8 mouse cellular contexts compared by ENCODE assay signal in the genomic region with DNA sequence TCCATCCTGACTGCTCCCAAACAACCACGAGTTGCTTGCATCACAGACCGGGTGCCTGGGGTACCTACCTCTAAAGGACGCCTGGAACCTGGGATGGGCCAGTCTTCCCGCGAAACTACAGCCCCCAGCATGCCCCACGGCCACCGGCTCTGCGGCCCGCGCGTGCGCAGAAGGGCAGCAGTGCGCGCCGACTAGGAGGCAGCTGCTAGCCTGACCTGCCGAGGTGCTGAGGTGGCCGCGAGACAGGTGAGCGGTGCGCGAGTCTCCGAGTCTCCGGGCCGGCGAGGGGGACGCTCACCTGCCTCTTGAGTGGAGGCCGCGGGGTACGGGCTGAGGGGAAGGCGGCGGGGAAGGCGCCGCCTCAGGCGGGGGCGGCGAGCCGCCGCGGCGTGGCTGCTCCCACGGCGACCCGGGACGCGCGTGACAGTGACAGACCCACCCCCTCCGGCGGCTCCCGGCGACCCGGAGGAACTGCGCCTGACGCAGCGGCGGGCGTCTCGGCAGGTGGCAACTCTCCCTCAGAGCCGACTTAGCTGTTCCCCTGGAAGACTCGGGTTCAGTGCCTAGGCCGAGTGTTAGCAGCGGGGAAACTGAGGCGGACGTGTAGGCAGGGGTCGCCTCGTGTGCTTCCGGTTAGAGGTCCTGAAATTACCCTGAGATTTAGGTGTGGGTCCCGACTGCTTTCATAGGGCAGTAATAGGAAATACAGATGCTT. TPM values are rescaled to one million over a fixed set of nuclear protein-coding genes. Genes with fewer than 3 reads are reported as not detected.
DNase-seq lines count a peak whose midpoint lies in the region; ATAC-seq and TF ChIP-seq lines count a peak whose summit lies in the region.

TSS of gene Sgsm3 (plus strand) at position 146 of the 715 bp plus-strand sequence.

- no peak for TF ChIP-seq RAD21 in MEL (IDR thresholded peaks at IDR 0.05; ENCODE audit: low read depth, low read length)

- H3K4me1 ChIP-seq in MEL (ENCODE audit: control insufficient read depth in 1 of 2, insufficient read depth in 2 of 2, low read length in 2 of 2) = peaks cover 13 to 21% of the 10 kb centered on the region in 2 experiments
- peaks cover 15% of the 10 kb centered on the region for H3K4me1 ChIP-seq in hindbrain, embryonic 10.5 days (replicated peaks)
- H3K4me1 ChIP-seq in lung, postnatal 0 days (ENCODE audit: insufficient read depth, low read depth, low read length) = peaks cover 5% of the 10 kb centered on the region; the same call in 1 of the 2 replicates

- ATAC-seq in frontal cortex, adult (ENCODE audit: low TSS enrichment) = peak; percentile 95
- ATAC-seq in lung, postnatal 0 days = peak; percentile 91

- H3K27me3 ChIP-seq in MEL (ENCODE audit: control insufficient read depth in 1 of 2, insufficient read depth in 2 of 2, low read length in 2 of 2) = no peaks in the 10 kb centered on the region
- H3K27me3 ChIP-seq in hindbrain, embryonic 10.5 days (ENCODE audit: insufficient read depth, poor library complexity, severe bottlenecking) = no peaks in the 10 kb centered on the region
- H3K27me3 ChIP-seq in lung, postnatal 0 days (replicated peaks; ENCODE audit: insufficient read depth, low read length) = no peaks in the 10 kb centered on the region

- peak; percentile 89 for DNase-seq in MEL (ENCODE audit: low read depth, low spot score)
- peak; percentile 88 for DNase-seq in cerebellum, adult 8-10 months
- peak; percentile 85 for DNase-seq in hindbrain, embryonic 10.5 days (ENCODE audit: low spot score)
- DNase-seq in layer of hippocampus, adult 9-11 months = peak; percentile 86
- peak; percentile 91 for DNase-seq in lung, postnatal 0 days (ENCODE audit: low spot score)
- peak; percentile 67 for DNase-seq in ovary, postnatal 14 days (ENCODE audit: low spot score)
- peak; percentile 90 for DNase-seq in thymus, postnatal 14 days

- H3K36me3 ChIP-seq in MEL (ENCODE audit: control insufficient read depth in 1 of 2, insufficient read depth in 2 of 2, low read length in 2 of 2) = peaks cover 0 to 34% of the 10 kb centered on the region in 2 experiments; a peak in 2 of 4 replicates
- H3K36me3 ChIP-seq in hindbrain, embryonic 10.5 days = no peaks in the 10 kb centered on the region
- H3K36me3 ChIP-seq in lung, postnatal 0 days (ENCODE audit: insufficient read depth, low read length) = no peaks in the 10 kb centered on the region

- H3K79me2 ChIP-seq in MEL (ENCODE audit: control insufficient read depth, insufficient read depth, low read length, poor library complexity) = peaks cover 7% of the 10 kb centered on the region

- H3K9me3 ChIP-seq in MEL (replicated peaks; ENCODE audit: insufficient read depth, low read length) = no peaks in the 10 kb centered on the region
- no peaks in the 10 kb centered on the region for H3K9me3 ChIP-seq in hindbrain, embryonic 10.5 days
- H3K9me3 ChIP-seq in lung, postnatal 0 days (ENCODE audit: low read length) = no peaks in the 10 kb centered on the region

- no peak for TF ChIP-seq CTCF in MEL (IDR thresholded peaks at IDR 0.05 in 2 of 3, conservative IDR thresholded peaks at IDR 0.05 in 1 of 3; ENCODE audit: control insufficient read depth in 1 of 3, insufficient read depth in 1 of 3, low read depth in 2 of 3, low read length in 3 of 3, poor library complexity in 1 of 3, severe bottlenecking in 1 of 3)
- no peak for TF ChIP-seq CTCF in lung, postnatal 0 days (IDR thresholded peaks at IDR 0.05)

- TF ChIP-seq POLR2A in MEL (IDR thresholded peaks at IDR 0.05; ENCODE audit: control insufficient read depth in 1 of 2, insufficient read depth in 1 of 2, low read depth in 1 of 2, low read length in 2 of 2, poor library complexity in 1 of 2) = peak; percentile 42 to 62; a peak in 2 of 4 replicates

- no peak within 1 kb of the TSS for H3K27ac ChIP-seq in MEL (ENCODE audit: control insufficient read depth, low read depth, low read length)
- H3K27ac ChIP-seq in hindbrain, embryonic 10.5 days = peak within 1 kb of the TSS; percentile 86
- peak within 1 kb of the TSS; percentile 82 for H3K27ac ChIP-seq in lung, postnatal 0 days (ENCODE audit: low read length)

- H3K4me2 ChIP-seq in lung, postnatal 0 days (replicated peaks; ENCODE audit: low read depth, low read length) = peak within 1 kb of the TSS; percentile 87

- no peak for TF ChIP-seq EP300 in MEL (IDR thresholded peaks at IDR 0.05; ENCODE audit: low read depth in 1 of 2, low read length in 2 of 2)
- no peak for TF ChIP-seq EP300 in lung, postnatal 0 days (IDR thresholded peaks at IDR 0.05)

- H3K4me3 ChIP-seq in MEL (ENCODE audit: control insufficient read depth in 1 of 2, insufficient read depth in 1 of 2, low read depth in 2 of 2, low read length in 2 of 2) = peak within 1 kb of the TSS; percentile 68 to 78
- peak within 1 kb of the TSS; percentile 91 for H3K4me3 ChIP-seq in hindbrain, embryonic 10.5 days
- peak within 1 kb of the TSS; percentile 84 for H3K4me3 ChIP-seq in lung, postnatal 0 days (ENCODE audit: low read depth, low read length)

- WGBS in hindbrain, embryonic 10.5 days = under 1% methylated on average over 67 of the region's 67 CpGs
- 4% methylated on average over 62 of the region's 67 CpGs for WGBS in lung, postnatal 0 days

- H3K9ac ChIP-seq in MEL (ENCODE audit: control insufficient read depth, low read depth, low read length, poor library complexity, severe bottlenecking) = peak within 1 kb of the TSS; percentile 77
- H3K9ac ChIP-seq in lung, postnatal 0 days (replicated peaks; ENCODE audit: low read depth) = peak within 1 kb of the TSS; percentile 72

TF ChIP-seq in MEL, 35 proteins besides CTCF, POLR2A, EP300 and RAD21 (continues in another document):
- no peak for TF ChIP-seq ZC3H11A (IDR thresholded peaks at IDR 0.05; ENCODE audit: low read depth, low read length)
- peak; percentile 97 for TF ChIP-seq HCFC1 (IDR thresholded peaks at IDR 0.05; ENCODE audit: low read depth, low read length)
- TF ChIP-seq TAL1 (IDR thresholded peaks at IDR 0.05; ENCODE audit: low read length) = no peak
- no peak for TF ChIP-seq E2F4 (IDR thresholded peaks at IDR 0.05; ENCODE audit: borderline replicate concordance, low read depth, low read length)
- TF ChIP-seq CHD2 (IDR thresholded peaks at IDR 0.05; ENCODE audit: low read length) = no peak
- TF ChIP-seq USF2 (IDR thresholded peaks at IDR 0.05; ENCODE audit: borderline replicate concordance in 1 of 2, insufficient read depth in 1 of 2, low read depth in 1 of 2, low read length in 2 of 2) = no peak
- no peak for TF ChIP-seq UBTF (IDR thresholded peaks at IDR 0.05; ENCODE audit: borderline replicate concordance, insufficient read depth, low read depth, low read length)
- no peak for TF ChIP-seq GABPA (IDR thresholded peaks at IDR 0.05; ENCODE audit: low read depth, low read length)
- no peak for TF ChIP-seq MEF2A (IDR thresholded peaks at IDR 0.05; ENCODE audit: extremely low read depth, insufficient replicate concordance, low read depth, low read length, poor library complexity, severe bottlenecking)
- TF ChIP-seq JUND (IDR thresholded peaks at IDR 0.05; ENCODE audit: low read depth, low read length) = no peak
- peak; percentile 76 for TF ChIP-seq NELFE (IDR thresholded peaks at IDR 0.05; ENCODE audit: low read depth, low read length)
- TF ChIP-seq ELF1 (IDR thresholded peaks at IDR 0.05; ENCODE audit: low read depth, low read length) = 0 out of 2 replicates have a peak, but pooled peaks have one; percentile 34
- TF ChIP-seq POLR2AphosphoS2 (IDR thresholded peaks at IDR 0.05; ENCODE audit: low read length) = peak; percentile 46; the same call in 1 of the 2 replicates
- TF ChIP-seq GATA1 (IDR thresholded peaks at IDR 0.05; ENCODE audit: low read depth, low read length) = no peak
- no peak for TF ChIP-seq RCOR1 (IDR thresholded peaks at IDR 0.05; ENCODE audit: low read depth, low read length)
- TF ChIP-seq ZNF384 (IDR thresholded peaks at IDR 0.05; ENCODE audit: low read depth, low read length) = no peak
- TF ChIP-seq CHD1 (IDR thresholded peaks at IDR 0.05; ENCODE audit: low read depth, low read length) = no peak
- TF ChIP-seq SMC3 (IDR thresholded peaks at IDR 0.05; ENCODE audit: low read depth, low read length) = no peak
- TF ChIP-seq NRF1 (IDR thresholded peaks at IDR 0.05; ENCODE audit: insufficient read depth, low read depth, low read length, poor library complexity, severe bottlenecking) = peak; percentile 90
- peak; percentile 85; the same call in 1 of the 2 replicates for TF ChIP-seq KAT2A (conservative IDR thresholded peaks at IDR 0.05; ENCODE audit: low read depth, low read length)
- TF ChIP-seq ETS1 (IDR thresholded peaks at IDR 0.05; ENCODE audit: low read depth, low read length) = no peak
- no peak for TF ChIP-seq TBP (IDR thresholded peaks at IDR 0.05; ENCODE audit: low read depth, low read length)
- TF ChIP-seq MYC (IDR thresholded peaks at IDR 0.05; ENCODE audit: low read depth, low read length) = no peak
- TF ChIP-seq BHLHE40 (IDR thresholded peaks at IDR 0.05; ENCODE audit: borderline replicate concordance, low read depth, low read length) = no peak
- no peak for TF ChIP-seq MAZ (IDR thresholded peaks at IDR 0.05; ENCODE audit: low read depth, low read length)
- TF ChIP-seq MXI1 (IDR thresholded peaks at IDR 0.05; ENCODE audit: low read depth, low read length) = peak; percentile 83; the same call in 1 of the 2 replicates
- no peak; the same call in 1 of the 2 replicates for TF ChIP-seq SIN3A (IDR thresholded peaks at IDR 0.05; ENCODE audit: low read length)
- TF ChIP-seq ZMIZ1 (IDR thresholded peaks at IDR 0.05; ENCODE audit: low read depth, low read length) = 0 out of 2 replicates have a peak, but pooled peaks have one; percentile 26
- no peak for TF ChIP-seq MYB (IDR thresholded peaks at IDR 0.05; ENCODE audit: low read depth, low read length)
- TF ChIP-seq MAFK (IDR thresholded peaks at IDR 0.05; ENCODE audit: borderline replicate concordance, low read depth, low read length) = no peak
- TF ChIP-seq USF1 (IDR thresholded peaks at IDR 0.05; ENCODE audit: low read depth, low read length) = 0 out of 2 replicates have a peak, but pooled peaks have one; percentile 11
- TF ChIP-seq POLR2AphosphoS5 (IDR thresholded peaks at IDR 0.05; ENCODE audit: borderline replicate concordance, low read depth, low read length) = no peak
- no peak for TF ChIP-seq ZKSCAN1 (IDR thresholded peaks at IDR 0.05; ENCODE audit: low read depth, low read length)
- TF ChIP-seq TCF12 (IDR thresholded peaks at IDR 0.05; ENCODE audit: low read depth, low read length) = peak; percentile 42; the same call in 1 of the 2 replicates

RNA-seq across cellular contexts. Expression of gene Sgsm3, which starts in this region (rescaled TPM):
- total RNA-seq in MEL (2012; rRNA removed) = 31.2 and 39.5 TPM in 2 replicates
- polyA plus RNA-seq in MEL (2012; ENCODE audit: insufficient read depth in 1 of 2, insufficient read length in 2 of 2, low read depth in 1 of 2, low replicate concordance in 2 of 2, missing spikeins in 1 of 2) = 10 to 100 TPM in 1 of 2 experiments, not detected in 1; 33.0 TPM
- 36.6 and 39.9 TPM in 2 replicates for polyA plus RNA-seq in hindbrain, embryonic 10.5 days (2016; fragmentation: Nextera tagmentation; extraction: Ambion mirVana)
- 27.8 and 38.5 TPM in 2 replicates for polyA plus RNA-seq in lung, postnatal 0 days (2015; fragmentation: Nextera tagmentation; extraction: Ambion mirVana)
